Mouse (Mus musculus) heart, postnatal 0 days (tissue): Measurements from ENCODE around the gene Mpst.

ENCODE experiments used
- CTCF ChIP-seq: IDR thresholded peaks from 2 replicates; pipeline ENCODE4 v1.5.1; 2016; ENCODE audit warnings: antibody characterized with exemption, control low read depth, low read depth
- EP300 ChIP-seq: IDR thresholded peaks from 2 replicates; pipeline ENCODE4 v1.6.1; 2016; ENCODE audit warnings: antibody characterized with exemption, low read depth

DNA sequence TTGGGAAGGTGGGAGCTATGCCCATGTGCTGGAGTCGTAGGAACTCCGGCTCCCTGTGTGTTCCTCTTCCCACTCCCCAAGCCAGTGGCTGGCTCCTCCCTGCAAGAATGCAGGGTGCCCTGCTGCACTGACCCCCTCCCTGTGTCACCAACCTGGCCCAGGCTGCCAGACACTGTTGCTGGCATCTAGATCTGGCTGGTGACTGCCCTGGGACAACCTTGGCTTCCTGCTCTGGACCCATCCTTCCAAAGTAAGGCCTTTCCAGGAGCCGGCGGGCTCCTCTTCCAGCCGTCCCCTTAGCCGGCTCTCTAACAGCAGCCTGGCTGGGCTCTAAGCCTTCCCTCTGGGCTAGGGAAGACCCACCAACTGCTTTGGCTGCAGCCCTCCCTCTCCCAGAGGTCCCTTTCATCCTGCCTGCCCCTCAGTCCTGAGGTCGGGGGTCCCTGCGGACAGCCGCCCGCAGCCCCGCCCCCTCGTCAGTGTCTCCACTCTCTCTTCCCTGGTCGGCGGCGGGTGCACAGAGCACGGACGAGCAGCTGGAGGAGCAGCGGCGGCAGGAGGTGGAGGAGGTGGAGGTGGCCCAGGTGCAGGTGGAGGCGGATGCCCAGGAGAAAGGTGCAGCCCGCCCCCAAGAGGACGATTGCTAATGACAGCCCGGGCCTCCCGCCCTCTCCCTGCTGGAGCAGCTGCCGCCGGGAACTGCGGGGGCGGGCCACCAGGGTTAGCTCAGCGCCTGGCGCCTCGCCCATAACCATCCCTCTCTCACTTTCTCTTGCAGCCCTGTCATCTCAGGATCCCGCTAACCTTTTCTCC is 30.4 kb downstream of the Mpst start:
- TF ChIP-seq CTCF (no peak), EP300 (no peak)
